ENCODE assay signal across 8 mouse cellular contexts in genomic region chr8:70158069-70158853, GRCm38 (mm10). TPM values are rescaled to one million over a fixed set of nuclear protein-coding genes. Genes with fewer than 3 reads are reported as not detected.
A peak's percentile ranks its signal among the peaks of the same experiment; 100 is the strongest.
DNase-seq lines count a peak whose midpoint lies in the region; ATAC-seq and TF ChIP-seq lines count a peak whose summit lies in the region.

No protein-coding gene starts in this region.

- H3K36me3 ChIP-seq in CH12.LX (replicated peaks in 1 of 2; ENCODE audit: control insufficient read depth in 1 of 2, insufficient read depth in 1 of 2, low read length in 1 of 2): peaks cover 44 to 58% of the 10 kb centered on the region in 2 experiments
- no peaks in the 10 kb centered on the region for H3K36me3 ChIP-seq in forebrain, embryonic 10.5 days (replicated peaks)
- no peaks in the 10 kb centered on the region for H3K36me3 ChIP-seq in heart, embryonic 15.5 days
- no peaks in the 10 kb centered on the region for H3K36me3 ChIP-seq in lung, embryonic 15.5 days
- no peaks in the 10 kb centered on the region for H3K36me3 ChIP-seq in thymus, adult 2 months (ENCODE audit: control insufficient read depth, insufficient read depth, low read length)

- H3K9me3 ChIP-seq in CH12.LX (replicated peaks; ENCODE audit: low read length): no peaks in the 10 kb centered on the region
- no peaks in the 10 kb centered on the region for H3K9me3 ChIP-seq in forebrain, embryonic 10.5 days
- no peaks in the 10 kb centered on the region for H3K9me3 ChIP-seq in heart, embryonic 15.5 days (replicated peaks)
- no peaks in the 10 kb centered on the region for H3K9me3 ChIP-seq in lung, embryonic 15.5 days

- peaks cover 74% of the 10 kb centered on the region for H3K79me2 ChIP-seq in CH12.LX (replicated peaks; ENCODE audit: control insufficient read depth, extremely low read depth, insufficient read depth, poor library complexity, severe bottlenecking)

- dilution Hi-C loops in CH12.LX (cut with MboI; ENCODE audit: extremely low pct_ligation_motif_present, extremely low pct_unique_long_range_greater_than_20kb, low sequenced_read_pairs): no loop called here

- 13% methylated on average over 39 of the region's 40 CpGs for WGBS in forebrain, embryonic 10.5 days
- WGBS in heart, embryonic 15.5 days: 9% methylated on average over 38 of the region's 40 CpGs
- 9% methylated on average over 36 of the region's 40 CpGs for WGBS in lung, embryonic 15.5 days
- 5% methylated on average over 40 of the region's 40 CpGs for WGBS in thymus, adult 2 months

- peak; percentile 96 for DNase-seq in CH12.LX (ENCODE audit: extremely low read depth)
- peak; percentile 86 for DNase-seq in forebrain, embryonic 10.5 days (ENCODE audit: extremely low spot score, low spot score)
- peak; percentile 85 for DNase-seq in kidney, postnatal 14 days
- DNase-seq in ovary, adult 18-20 months (ENCODE audit: low spot score): peak; percentile 52
- peak; percentile 88 for DNase-seq in thymus, adult 2 months

- peak in 1 of 2 experiments; percentile 21; a peak in 1 of 4 replicates for TF ChIP-seq CTCF in CH12.LX (conservative IDR thresholded peaks at IDR 0.05 in 1 of 2, IDR thresholded peaks at IDR 0.05 in 1 of 2; ENCODE audit: low read depth in 2 of 2, low read length in 2 of 2)
- TF ChIP-seq CTCF in bone marrow macrophage, adult 2 months (IDR thresholded peaks at IDR 0.05; ENCODE audit: low read depth, low read length): no peak
- TF ChIP-seq CTCF in thymus, adult 2 months (IDR thresholded peaks at IDR 0.05; ENCODE audit: borderline replicate concordance, control insufficient read depth, extremely low read depth, insufficient read depth, low read length, poor library complexity): no peak

- TF ChIP-seq EP300 in CH12.LX (IDR thresholded peaks at IDR 0.05; ENCODE audit: low read length): peak; percentile 97

- TF ChIP-seq RAD21 in CH12.LX (IDR thresholded peaks at IDR 0.05; ENCODE audit: low read depth, low read length): no peak; the same call in 1 of the 2 replicates

- in situ Hi-C loops in CH12.LX (cut with MboI; ENCODE audit: low pct_ligation_motif_present, low pct_unique_long_range_greater_than_20kb, low sequenced_read_pairs): no loop called here

- peak overlapping the region; percentile 98 for H3K27ac ChIP-seq in CH12.LX (ENCODE audit: insufficient read depth, low read depth)
- no peak overlapping the region for H3K27ac ChIP-seq in bone marrow macrophage, adult 2 months (ENCODE audit: insufficient read depth, low read depth, low read length)
- peak overlapping the region; percentile 84 for H3K27ac ChIP-seq in forebrain, embryonic 10.5 days
- H3K27ac ChIP-seq in heart, embryonic 15.5 days: no peak overlapping the region; the same call in 1 of the 2 replicates
- no peak overlapping the region for H3K27ac ChIP-seq in lung, embryonic 15.5 days
- H3K27ac ChIP-seq in thymus, adult 2 months (ENCODE audit: control insufficient read depth, insufficient read depth, low read length): no peak overlapping the region; the same call in 1 of the 2 replicates

- no peaks in the 10 kb centered on the region for H3K27me3 ChIP-seq in CH12.LX (replicated peaks)
- peaks cover 41% of the 10 kb centered on the region for H3K27me3 ChIP-seq in forebrain, embryonic 10.5 days (ENCODE audit: poor library complexity, severe bottlenecking)
- peaks cover 18% of the 10 kb centered on the region; the same call in 1 of the 2 replicates for H3K27me3 ChIP-seq in heart, embryonic 15.5 days
- H3K27me3 ChIP-seq in lung, embryonic 15.5 days: peaks cover 10% of the 10 kb centered on the region; the same call in 1 of the 2 replicates
- no peaks in the 10 kb centered on the region for H3K27me3 ChIP-seq in thymus, adult 2 months (ENCODE audit: control insufficient read depth, insufficient read depth, low read length)

- ATAC-seq in heart, embryonic 15.5 days (replicated peaks; ENCODE audit: insufficient number of reproducible peaks, insufficient read depth, low FRiP score, low read depth): peak; percentile 74; the same call in 1 of the 2 replicates
- peak; percentile 89 for ATAC-seq in lung, embryonic 15.5 days (ENCODE audit: borderline replicate concordance, extremely low read depth, low FRiP score, low TSS enrichment)

- peak; percentile 81 for TF ChIP-seq POLR2A in CH12.LX (IDR thresholded peaks at IDR 0.05; ENCODE audit: low read depth, low read length)
- no peak for TF ChIP-seq POLR2A in bone marrow macrophage, adult 2 months (IDR thresholded peaks at IDR 0.05; ENCODE audit: borderline replicate concordance, low read depth, low read length)
- TF ChIP-seq POLR2A in thymus, adult 2 months (IDR thresholded peaks at IDR 0.05; ENCODE audit: control insufficient read depth, extremely low read depth, insufficient read depth, low read length, poor library complexity): peak; percentile 43; the same call in 1 of the 2 replicates

- H3K4me2 ChIP-seq in CH12.LX (ENCODE audit: insufficient read depth, low read depth, poor library complexity, severe bottlenecking): peak overlapping the region; percentile 93
- peak overlapping the region; percentile 86 for H3K4me2 ChIP-seq in heart, embryonic 15.5 days
- H3K4me2 ChIP-seq in lung, embryonic 15.5 days: peak overlapping the region; percentile 94

- H3K4me1 ChIP-seq in CH12.LX (ENCODE audit: control insufficient read depth in 1 of 2, insufficient read depth in 2 of 2): peaks cover 29 to 60% of the 10 kb centered on the region in 2 experiments
- H3K4me1 ChIP-seq in bone marrow macrophage, adult 2 months (ENCODE audit: control insufficient read depth, insufficient read depth, low read length): peaks cover 11% of the 10 kb centered on the region; the same call in 1 of the 2 replicates
- peaks cover 27% of the 10 kb centered on the region for H3K4me1 ChIP-seq in forebrain, embryonic 10.5 days
- H3K4me1 ChIP-seq in heart, embryonic 15.5 days (replicated peaks): peaks cover 9% of the 10 kb centered on the region
- H3K4me1 ChIP-seq in lung, embryonic 15.5 days: peaks cover 10% of the 10 kb centered on the region; the same call in 1 of the 2 replicates
- H3K4me1 ChIP-seq in thymus, adult 2 months (replicated peaks; ENCODE audit: control insufficient read depth, insufficient read depth, low read length): peaks cover 43% of the 10 kb centered on the region

- H3K4me3 ChIP-seq in CH12.LX (replicated peaks in 1 of 3; ENCODE audit: low read depth in 2 of 3, low read length in 2 of 3, poor library complexity in 1 of 3): peak overlapping the region; percentile 40 to 69 (median 41)
- peak overlapping the region; percentile 48 for H3K4me3 ChIP-seq in bone marrow macrophage, adult 2 months (ENCODE audit: insufficient read depth, low read length)
- peak overlapping the region; percentile 65 for H3K4me3 ChIP-seq in forebrain, embryonic 10.5 days
- peak overlapping the region; percentile 55 for H3K4me3 ChIP-seq in heart, embryonic 15.5 days
- H3K4me3 ChIP-seq in lung, embryonic 15.5 days: peak overlapping the region; percentile 51
- H3K4me3 ChIP-seq in thymus, adult 2 months (ENCODE audit: control insufficient read depth, insufficient read depth, low read length): peak overlapping the region; percentile 39

- peak overlapping the region; percentile 90 for H3K9ac ChIP-seq in CH12.LX (ENCODE audit: insufficient read depth, low read depth)
- H3K9ac ChIP-seq in heart, embryonic 15.5 days: peak overlapping the region; percentile 49
- H3K9ac ChIP-seq in lung, embryonic 15.5 days: peak overlapping the region; percentile 34; the same call in 1 of the 2 replicates

RNA-seq across cellular contexts. Expression of gene Tmem161a, which starts 13.9 kb away (rescaled TPM):
- total RNA-seq in CH12.LX (2012; rRNA removed): 54.2 and 65.0 TPM in 2 replicates
- total RNA-seq in CH12.LX (2014; rRNA removed): 68.2 and 73.6 TPM in 2 replicates
- 42.3 and 48.5 TPM in 2 replicates for polyA plus RNA-seq in CH12.LX (2012; ENCODE audit: insufficient read length, low read depth)
- 27.5 and 28.1 TPM in 2 replicates for polyA plus RNA-seq in bone marrow macrophage, adult 2 months (2012; ENCODE audit: insufficient read depth, insufficient read length, missing spikeins)
- 68.8 and 70.2 TPM in 2 replicates for polyA plus RNA-seq in forebrain, embryonic 10.5 days (2016; fragmentation: Nextera tagmentation; extraction: Ambion mirVana)
- polyA plus RNA-seq in heart, embryonic 15.5 days (2015; fragmentation: Nextera tagmentation; extraction: Ambion mirVana): 77.6 and 89.7 TPM in 2 replicates
- polyA plus RNA-seq in lung, embryonic 15.5 days (2015; fragmentation: Nextera tagmentation; extraction: Ambion mirVana): 69.7 TPM in 2 replicates
- 144 and 156 TPM in 2 replicates for polyA plus RNA-seq in thymus, adult 2 months (2012; rRNA removed)

RNA-seq across cellular contexts. Expression of gene Mef2b, which starts 18.8 kb away (rescaled TPM):
- total RNA-seq in CH12.LX (2012; rRNA removed): 194 and 232 TPM in 2 replicates
- 60.1 and 61.0 TPM in 2 replicates for total RNA-seq in CH12.LX (2014; rRNA removed)
- 130 and 168 TPM in 2 replicates for polyA plus RNA-seq in CH12.LX (2012; ENCODE audit: insufficient read length, low read depth)
- not detected in 2 replicates for polyA plus RNA-seq in bone marrow macrophage, adult 2 months (2012; ENCODE audit: insufficient read depth, insufficient read length, missing spikeins)
- 0.71 and 0.74 TPM in 2 replicates for polyA plus RNA-seq in forebrain, embryonic 10.5 days (2016; fragmentation: Nextera tagmentation; extraction: Ambion mirVana)
- 0.28 and 0.44 TPM in 2 replicates for polyA plus RNA-seq in heart, embryonic 15.5 days (2015; fragmentation: Nextera tagmentation; extraction: Ambion mirVana)
- polyA plus RNA-seq in lung, embryonic 15.5 days (2015; fragmentation: Nextera tagmentation; extraction: Ambion mirVana): 0.21 and 0.22 TPM in 2 replicates
- 3.5 and 3.6 TPM in 2 replicates for polyA plus RNA-seq in thymus, adult 2 months (2012; rRNA removed)

RNA-seq across cellular contexts. Expression of gene Borcs8, which starts 19.0 kb away (rescaled TPM):
- total RNA-seq in CH12.LX (2012; rRNA removed) (56.4 and 63.9 TPM in 2 replicates), CH12.LX (2014; rRNA removed) (22.2 and 28.7 TPM in 2 replicates)
- polyA plus RNA-seq in CH12.LX (2012; ENCODE audit: insufficient read length, low read depth): 44.0 and 45.8 TPM in 2 replicates
- 43.3 and 51.9 TPM in 2 replicates for polyA plus RNA-seq in bone marrow macrophage, adult 2 months (2012; ENCODE audit: insufficient read depth, insufficient read length, missing spikeins)
- 38.5 and 41.6 TPM in 2 replicates for polyA plus RNA-seq in forebrain, embryonic 10.5 days (2016; fragmentation: Nextera tagmentation; extraction: Ambion mirVana)
- 31.5 and 38.7 TPM in 2 replicates for polyA plus RNA-seq in heart, embryonic 15.5 days (2015; fragmentation: Nextera tagmentation; extraction: Ambion mirVana)
- 44.9 and 45.7 TPM in 2 replicates for polyA plus RNA-seq in lung, embryonic 15.5 days (2015; fragmentation: Nextera tagmentation; extraction: Ambion mirVana)
- 174 and 178 TPM in 2 replicates for polyA plus RNA-seq in thymus, adult 2 months (2012; rRNA removed)

RNA-seq across cellular contexts. Expression of gene Rfxank, which starts 19.3 kb away (rescaled TPM):
- 13.8 and 17.2 TPM in 2 replicates for total RNA-seq in CH12.LX (2012; rRNA removed)
- 10.5 and 13.4 TPM in 2 replicates for total RNA-seq in CH12.LX (2014; rRNA removed)
- polyA plus RNA-seq in CH12.LX (2012; ENCODE audit: insufficient read length, low read depth): 9.5 and 12.3 TPM in 2 replicates
- 13.5 and 15.8 TPM in 2 replicates for polyA plus RNA-seq in bone marrow macrophage, adult 2 months (2012; ENCODE audit: insufficient read depth, insufficient read length, missing spikeins)
- polyA plus RNA-seq in forebrain, embryonic 10.5 days (2016; fragmentation: Nextera tagmentation; extraction: Ambion mirVana): 17.1 and 19.2 TPM in 2 replicates
- 16.5 and 19.9 TPM in 2 replicates for polyA plus RNA-seq in heart, embryonic 15.5 days (2015; fragmentation: Nextera tagmentation; extraction: Ambion mirVana)
- 20.3 TPM in 2 replicates for polyA plus RNA-seq in lung, embryonic 15.5 days (2015; fragmentation: Nextera tagmentation; extraction: Ambion mirVana)
- polyA plus RNA-seq in thymus, adult 2 months (2012; rRNA removed): 49.7 and 58.2 TPM in 2 replicates

RNA-seq across cellular contexts. Expression of gene Nr2c2ap, which starts 27.1 kb away (rescaled TPM):
- total RNA-seq in CH12.LX (2012; rRNA removed): 22.7 and 27.4 TPM in 2 replicates
- 15.6 and 16.4 TPM in 2 replicates for total RNA-seq in CH12.LX (2014; rRNA removed)
- 61.3 and 71.3 TPM in 2 replicates for polyA plus RNA-seq in CH12.LX (2012; ENCODE audit: insufficient read length, low read depth)
- 21.2 and 21.9 TPM in 2 replicates for polyA plus RNA-seq in bone marrow macrophage, adult 2 months (2012; ENCODE audit: insufficient read depth, insufficient read length, missing spikeins)
- 35.7 and 37.9 TPM in 2 replicates for polyA plus RNA-seq in forebrain, embryonic 10.5 days (2016; fragmentation: Nextera tagmentation; extraction: Ambion mirVana)
- 29.5 and 35.6 TPM in 2 replicates for polyA plus RNA-seq in heart, embryonic 15.5 days (2015; fragmentation: Nextera tagmentation; extraction: Ambion mirVana)
- polyA plus RNA-seq in lung, embryonic 15.5 days (2015; fragmentation: Nextera tagmentation; extraction: Ambion mirVana): 30.9 and 32.5 TPM in 2 replicates
- 20.7 and 26.9 TPM in 2 replicates for polyA plus RNA-seq in thymus, adult 2 months (2012; rRNA removed)

Comparison
In these comparisons a context has a peak if more than half of its experiments do, and no peak if none do; other contexts are left out.
1. H3K27ac ChIP-seq: peak in CH12.LX (single experiment) and forebrain, embryonic 10.5 days (single experiment); none in bone marrow macrophage, adult 2 months (single experiment), heart, embryonic 15.5 days (single experiment), lung, embryonic 15.5 days (single experiment) and thymus, adult 2 months (single experiment).
2. H3K9ac ChIP-seq: peak in every context shown above with its lines; median percentile 90 in CH12.LX; 49 in heart, embryonic 15.5 days; 34 in lung, embryonic 15.5 days.
3. RNA of gene Mef2b, which starts 18.8 kb away (polyA plus RNA-seq): 130 to 168 TPM in CH12.LX; 3.5 to 3.6 TPM in thymus, adult 2 months, 0.71 to 0.74 TPM in forebrain, embryonic 10.5 days, 0.28 to 0.44 TPM in heart, embryonic 15.5 days, 0.21 to 0.22 TPM in lung, embryonic 15.5 days and not detected in bone marrow macrophage, adult 2 months; every median in the first group is over 10 times any median in the second.
4. Peak in every context shown above with its lines, with median percentiles within 50 percentile points of each other: DNase-seq, H3K4me2 ChIP-seq and H3K4me3 ChIP-seq.